Mouse (Mus musculus) pancreas, adult 10 weeks (tissue): ENCODE results near the gene Fhad1. TPM values are rescaled to one million over a fixed set of nuclear protein-coding genes. Genes with fewer than 3 reads are reported as not detected.

Experiments
- polyA plus RNA-seq: library from polyadenylated mRNA; stranded (reverse); fragments of 350-450 nt; fragmentation: Illumina TruSeq; extraction: RNeasy Lipid Tissue Mini Kit (QIAGEN cat#74804); gene quantifications from one replicate; pipeline ENCODE4 v1.2.3, GENCODE M21; 2015; ENCODE audit warnings: low read depth, low replicate concordance; ENCODE audit not compliant: insufficient read depth

Gene Fhad1
- 0.98 TPM for polyA plus RNA-seq

GRCm38 (mm10) chr4:142014659-142015608 lies at the start of gene Fhad1:
Fhad1 (minus strand) TSS chr4:142015082.

GRCm38 (mm10) chr4:141874601-141875460 lies 140.1 kb downstream of the Fhad1 start, which contains the start of gene Efhd2:
Efhd2 (minus strand) TSS chr4:141874920.

GRCm38 (mm10) chr4:141845999-141846398 lies 168.9 kb downstream of the Fhad1 start, which contains the start of gene Ctrc:
Ctrc (minus strand) TSS chr4:141846359.

Other genes starting within 250 kb of the Fhad1 start
- 1.9 TPM for gene Dnajc16, start 224.2 kb downstream of the Fhad1 start, polyA plus RNA-seq
- gene Casp9, start 221.5 kb downstream of the Fhad1 start, polyA plus RNA-seq, result 3.9 TPM
- gene Cela2a, start 188.9 kb downstream of the Fhad1 start, polyA plus RNA-seq, result 97,706 TPM
- 874 TPM for gene Ctrc, start 168.7 kb downstream of the Fhad1 start, polyA plus RNA-seq
- gene Efhd2, start 140.2 kb downstream of the Fhad1 start, polyA plus RNA-seq, result 10.1 TPM
- gene Tmem51, start 69.2 kb upstream of the Fhad1 start, polyA plus RNA-seq, result 3.5 TPM
- gene Kazn, start 224.3 kb upstream of the Fhad1 start, polyA plus RNA-seq, result 4.9 TPM